Mouse (Mus musculus): ENCODE data around the gene Zfp953. TPM values are rescaled to one million over a fixed set of nuclear protein-coding genes. Genes with fewer than 3 reads are reported as not detected.

Zfp953 gene
- polyA plus RNA-seq (2012; ENCODE audit: low replicate concordance), result 0.21 and 0.54 TPM in 2 replicates

DNA sequence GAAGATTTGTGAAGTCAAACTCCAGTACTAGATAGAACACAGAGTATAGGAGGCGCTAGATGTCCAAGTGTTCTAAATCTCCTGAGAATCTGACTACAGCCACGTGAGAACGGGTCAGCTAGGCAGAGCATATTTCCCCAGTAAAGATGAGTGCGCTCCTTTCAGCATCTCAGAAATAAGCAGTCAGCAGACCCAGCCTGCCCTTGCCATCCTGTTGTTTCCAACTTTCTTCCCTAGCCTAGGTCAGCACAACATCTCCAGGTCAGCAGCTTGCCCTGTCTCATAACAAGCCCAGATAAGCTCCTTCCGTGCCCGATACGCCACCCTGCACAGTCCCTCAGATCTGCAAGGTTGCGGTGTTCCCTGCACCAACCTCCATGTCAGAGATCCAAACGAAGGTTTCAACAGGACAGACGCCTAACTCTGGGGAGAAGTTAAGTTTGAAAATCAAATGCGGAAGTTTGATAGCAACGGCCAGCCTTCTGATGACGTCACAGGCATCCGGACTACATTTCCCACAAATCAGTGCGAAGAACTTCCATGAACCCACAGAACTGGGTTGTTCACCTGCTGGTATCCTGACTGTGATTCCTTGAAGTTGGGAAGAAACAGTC lies at the start of gene Zfp953, which contains the start of gene Gm28044:
TSS of gene Zfp953 (minus strand) at position 475 of the 614 bp plus-strand sequence.
TSS of gene Gm28044 (minus strand) at position 406 of the 614 bp plus-strand sequence.

GRCm38 (mm10) chr13:67399183-67399903 lies 38.9 kb upstream of the Zfp953 start, which contains the start of gene Zfp429:
Zfp429 (minus strand) TSS chr13:67399819.

GRCm38 (mm10) chr13:67375050-67375911 lies 14.9 kb upstream of the Zfp953 start, which contains the start of the genes Gm28041 and Zfp456:
Gm28041 (minus strand) TSS chr13:67375733.
Zfp456 (minus strand) TSS chr13:67375810.

DNA sequence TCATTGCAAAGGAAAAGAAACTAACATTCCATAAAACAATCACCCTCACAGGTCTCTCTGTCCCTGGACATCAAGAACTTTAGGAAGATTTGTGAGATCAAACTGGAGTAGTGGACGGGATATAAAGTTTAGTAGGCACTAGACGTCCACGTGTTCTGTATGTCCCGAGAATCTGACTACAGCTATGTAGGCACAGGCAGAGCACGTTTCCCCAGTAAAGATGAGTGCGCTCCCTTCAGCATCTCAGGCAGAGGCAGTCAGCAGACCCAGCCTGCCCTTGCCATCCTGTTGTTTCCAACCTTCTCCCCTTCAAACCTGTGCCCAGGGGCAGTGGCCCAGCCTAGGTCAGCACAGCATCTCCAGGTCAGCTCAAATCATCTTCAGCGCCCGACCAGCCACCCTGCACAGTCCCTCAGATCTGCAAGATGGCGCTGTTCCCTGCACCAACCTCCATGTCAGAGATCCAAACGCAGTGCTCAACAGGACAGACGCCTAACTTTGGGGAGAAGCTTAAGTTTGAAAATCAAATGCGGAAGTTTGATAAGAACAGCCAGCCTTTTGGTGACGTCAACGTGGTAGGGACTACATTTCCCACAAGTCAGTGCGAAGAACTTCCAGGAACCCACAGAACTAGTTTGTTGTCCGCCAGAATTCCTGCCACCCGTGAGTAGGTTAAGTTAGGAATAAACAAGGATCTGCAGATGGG lies 28.2 kb downstream of the Zfp953 start, which contains the start of gene Zfp595:
TSS of gene Zfp595 (minus strand) at position 552 of the 706 bp plus-strand sequence.

DNA sequence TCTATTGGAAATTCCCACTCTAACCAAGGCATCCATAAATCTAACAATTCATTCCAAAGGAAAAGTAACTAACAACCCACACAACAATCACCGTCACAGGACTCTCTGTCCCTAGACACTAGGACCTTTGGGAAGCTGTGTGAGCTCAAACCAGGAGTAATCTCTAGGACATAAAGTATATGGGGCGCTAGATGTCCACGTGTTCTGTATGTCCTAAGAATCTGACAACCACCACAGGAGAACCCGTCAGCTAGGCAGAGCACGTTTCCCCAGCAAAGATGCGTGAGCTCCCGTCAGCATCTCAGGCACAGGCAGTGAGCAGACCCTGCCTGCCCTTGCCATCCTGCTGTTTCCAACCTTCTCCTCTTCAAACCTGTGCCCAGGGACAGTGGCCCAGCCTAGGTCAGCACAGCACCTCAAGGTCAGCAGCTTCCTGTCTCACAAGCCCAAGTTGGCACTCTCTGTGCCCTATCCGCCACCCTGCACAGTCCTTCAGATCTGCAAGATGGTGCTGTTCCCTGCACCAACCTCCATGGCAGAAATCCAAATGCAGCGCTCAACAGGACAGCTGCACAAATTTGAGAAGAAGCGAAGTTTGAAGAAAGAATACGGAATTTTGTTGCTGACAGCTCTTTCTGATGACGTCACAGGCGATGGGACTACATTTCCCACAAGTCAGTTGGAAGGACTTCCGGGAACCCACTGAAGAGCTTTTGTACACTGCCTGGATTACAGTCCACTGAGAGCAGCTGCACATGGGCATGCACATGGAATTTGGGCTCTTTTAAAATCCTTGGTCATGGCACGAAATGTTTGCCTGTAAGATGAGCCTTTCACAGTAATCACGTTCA lies 54.4 kb downstream of the Zfp953 start, which contains the start of gene Zfp457:
TSS of gene Zfp457 (minus strand) at position 664 of the 851 bp plus-strand sequence.

Other genes starting within 250 kb of the Zfp953 start
- not detected in 2 replicates for gene Rslcan18, start 244.3 kb downstream of the Zfp953 start, polyA plus RNA-seq (2012; ENCODE audit: low replicate concordance)
- 0.11 and 0.45 TPM in 2 replicates for gene Zfp759, start 238.9 kb downstream of the Zfp953 start, polyA plus RNA-seq (2012; ENCODE audit: low replicate concordance)
- 0.14 and 0.71 TPM in 2 replicates for gene Rsl1, start 187.4 kb downstream of the Zfp953 start, polyA plus RNA-seq (2012; ENCODE audit: low replicate concordance)
- gene Zfp455, start 166.1 kb downstream of the Zfp953 start, polyA plus RNA-seq (2012; ENCODE audit: low replicate concordance), result 0.20 and 0.24 TPM in 2 replicates
- gene Zfp458, start 82.1 kb downstream of the Zfp953 start, polyA plus RNA-seq (2012; ENCODE audit: low replicate concordance), result 0.04 and 0.48 TPM in 2 replicates
- 0.51 TPM in 1 of 2 replicates, not detected in the other for gene Zfp457, start 54.1 kb downstream of the Zfp953 start, polyA plus RNA-seq (2012; ENCODE audit: low replicate concordance)
- gene Zfp595, start 28.0 kb downstream of the Zfp953 start, polyA plus RNA-seq (2012; ENCODE audit: low replicate concordance), result 0.24 and 0.64 TPM in 2 replicates
- not detected in 2 replicates for gene Gm28044, start 69 bp downstream of the Zfp953 start, polyA plus RNA-seq (2012; ENCODE audit: low replicate concordance)
- gene Gm28041, start 15.1 kb upstream of the Zfp953 start, polyA plus RNA-seq (2012; ENCODE audit: low replicate concordance), result not detected in 2 replicates
- gene Zfp456, start 15.2 kb upstream of the Zfp953 start, polyA plus RNA-seq (2012; ENCODE audit: low replicate concordance), result 0.11 and 0.29 TPM in 2 replicates
- 4.1 and 8.4 TPM in 2 replicates for gene Zfp429, start 39.2 kb upstream of the Zfp953 start, polyA plus RNA-seq (2012; ENCODE audit: low replicate concordance)
- 0.10 and 0.43 TPM in 2 replicates for gene Zfp459, start 60.8 kb upstream of the Zfp953 start, polyA plus RNA-seq (2012; ENCODE audit: low replicate concordance)
- gene Zfp874a, start 91.0 kb upstream of the Zfp953 start, polyA plus RNA-seq (2012; ENCODE audit: low replicate concordance), result 0.43 and 0.45 TPM in 2 replicates
- gene Zfp874b, start 123.7 kb upstream of the Zfp953 start, polyA plus RNA-seq (2012; ENCODE audit: low replicate concordance), result 0.56 and 1.0 TPM in 2 replicates
- gene Zfp58, start 139.9 kb upstream of the Zfp953 start, polyA plus RNA-seq (2012; ENCODE audit: low replicate concordance), result 0.13 and 1.1 TPM in 2 replicates
- not detected in 2 replicates for gene Gm26965, start 165.5 kb upstream of the Zfp953 start, polyA plus RNA-seq (2012; ENCODE audit: low replicate concordance)
- 1.3 and 2.3 TPM in 2 replicates for gene Zfp87, start 165.6 kb upstream of the Zfp953 start, polyA plus RNA-seq (2012; ENCODE audit: low replicate concordance)
- 0.66 and 0.73 TPM in 2 replicates for gene Zfp748, start 193.2 kb upstream of the Zfp953 start, polyA plus RNA-seq (2012; ENCODE audit: low replicate concordance)
- gene Zfp729b, start 249.1 kb upstream of the Zfp953 start, polyA plus RNA-seq (2012; ENCODE audit: low replicate concordance), result 0.29 and 1.1 TPM in 2 replicates

Measured in hematopoietic multipotent progenitor cell, adult 10-12 weeks (in vitro differentiated cells).